Mouse (Mus musculus): Measurements from ENCODE around the gene Nr4a3.

The Nr4a3 gene

GRCm38 (mm10) chr4:48044491-48045211 is at the start of gene Nr4a3:
Nr4a3 (plus strand) TSS chr4:48045153.
- peak; percentile 89 for DNase-seq (ENCODE audit: low read depth, low spot score)

DNA sequence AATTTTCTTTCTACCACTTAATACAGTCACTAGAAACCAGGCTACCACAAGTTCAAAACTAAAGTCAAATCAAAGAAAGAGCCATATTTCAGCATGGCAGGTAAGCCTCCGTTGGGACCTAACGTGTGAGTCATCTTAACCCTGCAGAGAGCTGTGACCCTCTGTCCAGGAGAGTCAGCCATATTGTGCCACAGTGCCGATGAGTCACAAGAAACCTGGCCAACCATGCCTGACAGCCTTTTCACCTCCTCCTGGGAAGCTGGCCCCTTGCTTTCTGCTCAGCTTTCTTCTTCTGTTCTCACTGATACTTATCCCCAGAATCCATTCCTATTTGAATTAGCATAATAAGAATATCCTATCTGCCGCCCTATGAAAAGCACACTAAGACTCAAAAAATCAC is 42.0 kb upstream of the Nr4a3 start:
- no peak for DNase-seq (ENCODE audit: low read depth, low spot score)

DNA sequence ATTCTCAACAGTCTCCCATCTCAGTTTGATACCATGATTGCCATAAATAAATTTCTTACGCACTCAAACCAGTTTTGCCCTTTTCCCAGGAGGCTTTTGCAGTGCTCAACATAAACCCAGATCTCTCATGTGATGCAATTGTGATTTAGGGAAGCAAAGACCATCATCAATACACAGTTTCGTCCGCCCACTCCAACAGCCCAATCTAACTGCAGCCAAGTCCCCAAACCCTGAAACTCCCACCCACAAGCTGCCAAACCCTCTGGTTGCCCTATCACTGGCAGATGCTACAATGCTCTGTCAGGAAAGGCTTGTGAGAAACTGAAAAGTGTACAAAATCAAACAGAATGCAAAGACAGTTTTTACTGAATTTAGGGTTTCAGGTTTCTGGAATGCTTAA is 41.5 kb upstream of the Nr4a3 start:
- DNase-seq (ENCODE audit: low read depth, low spot score) = no peak

DNA sequence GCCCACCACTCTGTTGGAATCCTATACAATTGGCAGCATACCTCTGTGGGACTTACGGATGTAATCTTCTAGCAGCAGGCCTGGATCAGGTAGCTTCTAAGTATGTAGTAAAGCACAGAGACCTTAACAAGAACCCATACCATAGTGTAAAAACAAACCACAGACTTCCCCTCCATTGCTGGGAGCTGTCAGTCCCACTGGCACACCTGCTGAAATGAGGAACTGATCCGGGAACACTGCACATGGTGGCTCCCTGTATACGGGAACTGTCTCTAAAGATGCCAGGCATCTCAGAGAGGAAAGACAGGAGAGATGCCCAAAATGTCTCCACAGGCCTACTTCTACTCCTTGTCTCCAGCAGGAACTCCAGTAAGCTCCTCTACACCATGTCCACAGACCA is 38.6 kb upstream of the Nr4a3 start:
- DNase-seq (ENCODE audit: low read depth, low spot score) = no peak

- no peak for DNase-seq (ENCODE audit: low read depth, low spot score)
These were observed 32.7 kb upstream of the Nr4a3 start for GRCm38 (mm10) chr4:48012209-48012608.

DNA sequence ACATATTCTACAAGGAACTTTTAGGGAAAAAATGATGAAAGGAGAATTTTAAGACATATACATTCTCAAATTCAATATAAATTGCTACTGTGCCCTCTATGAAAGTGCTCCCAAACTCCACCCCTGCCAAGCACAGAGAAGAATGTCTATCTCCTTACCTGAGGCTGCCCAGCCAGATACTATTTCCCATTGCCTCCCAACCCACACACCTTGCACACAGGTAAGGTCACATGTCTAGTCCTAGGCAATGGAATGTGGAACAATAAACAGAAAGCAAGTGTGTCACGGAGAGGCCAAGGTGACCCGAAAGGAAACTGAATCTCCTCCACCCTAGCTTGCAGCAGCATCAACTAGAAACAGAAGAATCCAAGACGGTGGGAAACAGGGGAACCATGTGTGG is 22.0 kb upstream of the Nr4a3 start:
- DNase-seq (ENCODE audit: low read depth, low spot score) = no peak

GRCm38 (mm10) chr4:48029652-48030051 is 15.3 kb upstream of the Nr4a3 start:
- no peak for DNase-seq (ENCODE audit: low read depth, low spot score)

DNA sequence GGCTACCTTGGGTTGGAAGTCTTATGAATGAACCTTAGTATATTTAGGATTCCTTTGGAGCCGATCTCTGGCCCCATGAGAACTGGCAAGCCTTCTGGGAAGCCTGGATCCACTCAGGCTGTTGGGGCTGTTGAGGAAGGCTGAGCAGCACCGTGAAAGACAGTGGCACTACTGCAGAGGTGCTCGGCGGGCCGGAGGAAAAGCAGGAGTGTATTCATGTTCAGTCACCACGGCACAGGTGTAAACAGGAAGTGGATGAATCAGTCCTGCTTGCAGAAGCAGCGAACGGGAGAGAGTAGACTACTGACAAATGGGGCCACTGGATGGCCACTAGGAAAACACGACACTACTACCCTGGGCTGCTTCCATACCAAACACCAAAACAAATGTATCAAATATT is 10.7 kb upstream of the Nr4a3 start:
- no peak for DNase-seq (ENCODE audit: low read depth, low spot score)

DNA sequence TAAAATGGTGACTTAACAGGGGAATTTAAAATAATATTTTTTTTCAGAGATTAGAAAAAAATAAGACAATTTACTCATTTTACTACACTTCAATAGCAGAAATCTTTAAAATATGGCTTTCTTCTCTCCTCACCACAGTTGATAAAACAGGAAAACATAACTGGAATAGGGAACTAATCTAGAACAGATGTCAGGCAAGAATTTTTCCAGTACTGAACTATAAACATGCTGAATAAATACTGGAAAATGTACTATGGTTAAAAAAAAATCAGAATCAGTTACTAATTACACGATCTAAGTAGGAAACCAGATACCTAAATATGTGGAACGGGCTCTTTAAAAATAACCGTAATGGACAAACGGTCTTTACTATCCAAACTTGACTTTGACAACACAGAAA is 7.3 kb upstream of the Nr4a3 start:
- no peak for DNase-seq (ENCODE audit: low read depth, low spot score)

DNA sequence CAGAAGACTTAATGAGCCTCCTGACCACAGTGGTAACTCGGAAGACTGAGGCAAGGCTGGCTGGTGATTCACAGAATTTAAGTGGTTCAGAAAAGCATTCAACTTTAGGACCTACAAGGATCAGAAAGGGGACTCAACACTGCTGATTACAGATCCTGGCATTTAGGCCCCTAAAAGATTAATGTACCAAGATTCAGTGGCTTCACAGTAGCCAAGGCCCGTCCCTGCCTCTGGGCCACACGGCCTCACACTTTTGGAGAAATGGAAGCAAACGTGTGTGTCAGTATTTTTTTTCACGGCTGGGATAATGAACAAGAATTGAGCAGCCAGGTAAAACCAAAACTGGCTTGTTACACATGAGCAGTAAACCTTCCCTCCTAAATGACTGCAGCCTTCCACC is 6.1 kb upstream of the Nr4a3 start:
- no peak for DNase-seq (ENCODE audit: low read depth, low spot score)

DNA sequence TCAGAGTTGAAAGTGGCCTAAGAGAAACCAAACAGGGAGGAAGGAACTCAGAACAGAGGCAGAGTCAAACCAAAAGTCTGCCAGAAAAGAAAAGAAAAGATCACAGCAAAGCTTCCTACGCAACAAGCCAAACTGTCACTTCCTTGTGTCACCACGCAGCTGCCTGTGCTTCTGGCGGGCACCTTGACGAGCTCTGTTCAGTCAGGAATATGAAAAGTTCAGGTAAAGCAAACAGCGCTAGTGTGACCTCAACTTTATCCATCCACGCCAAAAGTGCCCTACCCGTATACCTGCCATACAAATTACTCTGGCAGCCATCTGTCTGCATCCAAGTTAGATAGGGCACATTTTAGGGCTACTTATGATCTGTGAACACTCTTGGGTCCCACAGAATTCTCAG is 5.2 kb upstream of the Nr4a3 start:
- no peak for DNase-seq (ENCODE audit: low read depth, low spot score)

GRCm38 (mm10) chr4:48042466-48042785 is 2.5 kb upstream of the Nr4a3 start:
- no peak for DNase-seq (ENCODE audit: low read depth, low spot score)

GRCm38 (mm10) chr4:48042786-48043701 is 1.9 kb upstream of the Nr4a3 start:
- peak; percentile 95 for DNase-seq (ENCODE audit: low read depth, low spot score)

DNA sequence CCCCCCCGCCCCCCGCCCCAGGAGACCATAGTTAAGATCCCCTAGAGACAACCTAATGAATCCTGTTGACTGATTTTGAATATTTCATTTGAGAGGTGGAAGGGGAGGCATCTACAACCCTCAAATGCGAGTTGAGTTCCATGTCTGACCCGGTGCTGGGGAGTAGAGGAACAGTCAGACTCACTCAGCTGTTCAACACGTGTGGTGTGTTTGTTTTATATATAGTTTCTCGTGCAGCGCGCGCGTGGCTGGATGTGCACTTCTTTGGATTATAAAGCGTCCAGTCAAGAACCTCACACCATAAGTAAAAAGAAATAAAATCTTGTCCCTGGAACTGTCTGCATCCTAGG is 837 bp upstream of the Nr4a3 start:
- DNase-seq (ENCODE audit: low read depth, low spot score) = no peak

DNA sequence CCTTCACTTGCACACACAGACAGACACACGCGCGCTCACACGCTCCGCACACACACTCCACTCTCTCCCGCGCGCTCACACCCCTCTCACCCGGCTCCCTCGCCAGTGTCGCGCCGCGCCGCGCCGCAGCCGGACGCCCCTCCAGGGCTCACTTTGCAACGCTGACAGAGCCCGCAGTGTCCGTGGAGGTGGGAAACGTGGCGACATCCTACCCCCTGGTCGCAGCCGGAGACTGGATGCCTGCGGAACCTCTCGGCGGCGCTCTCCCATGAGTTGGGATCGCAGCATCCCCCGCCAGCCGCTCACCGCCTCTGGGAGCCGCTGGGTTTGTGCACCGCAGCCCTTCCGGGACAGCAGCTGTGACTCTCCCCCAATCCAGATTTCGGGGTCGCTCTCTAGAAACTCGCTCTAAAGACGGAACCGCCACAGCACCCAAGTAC is 348 bp downstream of the Nr4a3 start:
- no peak for DNase-seq (ENCODE audit: low read depth, low spot score)

DNA sequence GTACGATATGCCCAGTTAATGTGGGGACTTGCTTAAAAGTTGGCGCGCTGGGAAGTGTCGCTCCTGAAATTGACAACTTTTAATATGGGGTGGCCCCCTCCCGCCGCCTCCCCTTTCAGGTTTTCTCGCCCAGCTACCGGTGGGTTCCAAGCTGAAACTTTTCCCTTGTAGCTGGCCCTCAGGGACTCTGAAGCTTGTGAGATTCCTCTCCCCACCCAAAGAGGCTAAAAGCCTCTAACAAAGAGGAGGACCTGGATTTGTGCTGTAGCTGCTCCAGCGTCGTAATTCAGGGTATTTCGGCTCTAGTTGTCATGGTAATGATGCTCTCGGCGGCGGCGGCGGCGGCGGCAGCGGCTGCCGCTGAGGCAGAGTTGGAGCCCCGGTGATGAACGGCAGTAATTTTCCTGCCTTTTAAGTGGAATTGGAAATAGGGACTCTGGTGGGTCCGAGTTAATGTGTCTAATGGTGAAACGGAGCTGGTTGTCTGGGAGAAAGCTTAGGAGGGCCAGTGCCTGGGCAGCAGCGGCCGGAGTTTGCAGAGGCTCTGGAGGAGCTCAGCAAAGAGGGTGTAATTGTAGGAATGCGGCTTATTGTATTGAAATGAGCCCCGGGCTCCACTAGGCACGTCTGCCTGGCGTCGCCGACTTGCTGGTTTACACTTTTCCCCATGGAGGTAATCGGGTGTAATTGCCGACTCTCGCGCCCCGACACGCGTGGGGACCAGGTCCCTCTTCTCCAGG is 938 bp downstream of the Nr4a3 start:
- DNase-seq (ENCODE audit: low read depth, low spot score) = no peak

DNA sequence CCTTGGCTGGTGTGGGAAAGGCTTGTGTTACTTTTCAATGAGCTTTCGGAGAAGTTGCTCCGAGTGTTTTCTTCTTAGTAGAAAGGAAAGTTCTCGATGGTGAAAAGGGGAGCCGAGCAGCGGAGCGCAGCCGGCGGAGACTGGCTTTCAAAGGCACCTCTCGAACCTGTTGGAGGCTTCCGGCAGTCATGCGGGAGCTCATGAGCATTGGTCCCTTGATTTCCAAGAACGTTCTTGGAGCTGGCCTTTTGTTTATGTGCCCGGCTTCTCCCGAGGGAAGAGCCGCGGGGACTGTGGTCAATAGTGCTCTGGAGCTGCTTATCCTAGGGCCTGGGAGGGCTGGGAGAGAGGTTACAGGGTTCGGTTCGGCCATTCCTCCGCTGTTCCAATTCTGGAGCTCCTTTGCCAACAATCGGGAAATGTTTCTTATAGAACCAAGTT is 1.5 kb downstream of the Nr4a3 start:
- DNase-seq (ENCODE audit: low read depth, low spot score) = no peak

GRCm38 (mm10) chr4:48047136-48047765 is 2.3 kb downstream of the Nr4a3 start:
- no peak for DNase-seq (ENCODE audit: low read depth, low spot score)

DNA sequence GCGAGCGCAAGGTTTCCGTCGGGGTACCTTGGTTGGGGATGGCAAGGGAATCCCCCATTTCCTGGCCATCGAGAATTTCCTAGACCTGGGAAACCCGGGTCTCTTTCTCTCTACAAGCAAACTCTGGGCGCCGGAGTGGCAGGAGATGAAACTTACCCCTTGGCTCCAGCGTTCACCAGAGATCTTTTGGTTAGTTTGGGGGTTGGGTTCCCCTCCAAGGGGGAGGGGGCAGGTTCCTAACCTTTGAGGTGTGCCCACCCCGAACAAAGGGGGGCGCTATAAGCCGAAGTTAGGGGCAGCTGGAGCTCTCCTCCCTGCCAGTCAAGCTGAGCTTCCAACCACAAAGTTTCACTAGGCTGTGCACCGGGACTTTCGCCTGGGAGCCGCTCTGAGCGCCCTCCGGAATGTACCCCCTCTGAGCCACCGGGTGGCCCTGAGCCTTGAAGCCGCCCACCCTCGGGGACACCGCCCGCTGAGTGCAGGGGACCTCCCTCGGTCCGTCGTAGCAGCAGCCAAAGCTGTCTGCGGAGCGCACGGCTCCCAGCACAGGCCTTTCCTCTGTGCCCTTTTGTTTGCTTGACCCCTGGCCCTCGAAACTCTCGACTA is 2.9 kb downstream of the Nr4a3 start:
- DNase-seq (ENCODE audit: low read depth, low spot score) = no peak

GRCm38 (mm10) chr4:48048456-48049315 is 3.7 kb downstream of the Nr4a3 start:
- DNase-seq (ENCODE audit: low read depth, low spot score) = no peak

- DNase-seq (ENCODE audit: low read depth, low spot score) = no peak
These were observed 5.1 kb downstream of the Nr4a3 start for GRCm38 (mm10) chr4:48050020-48050419.
